Mouse (Mus musculus) cerebellum, postnatal 36 days (tissue): Measurements from ENCODE around the gene Ndufb4.
"Not testable (repeated sequence)": the region's sequence is repeated elsewhere in the genome, so short reads cannot be mapped to it uniquely, and the experiment has no call there.

ENCODE experiments used
- DNase-seq, 2 experiments: peaks; one replicate each; pipeline ENCODE4 v3.0.0; 2021 to 2022; ENCODE audit warnings: mixed read lengths in 2 of 2

Gene Ndufb4

DNA sequence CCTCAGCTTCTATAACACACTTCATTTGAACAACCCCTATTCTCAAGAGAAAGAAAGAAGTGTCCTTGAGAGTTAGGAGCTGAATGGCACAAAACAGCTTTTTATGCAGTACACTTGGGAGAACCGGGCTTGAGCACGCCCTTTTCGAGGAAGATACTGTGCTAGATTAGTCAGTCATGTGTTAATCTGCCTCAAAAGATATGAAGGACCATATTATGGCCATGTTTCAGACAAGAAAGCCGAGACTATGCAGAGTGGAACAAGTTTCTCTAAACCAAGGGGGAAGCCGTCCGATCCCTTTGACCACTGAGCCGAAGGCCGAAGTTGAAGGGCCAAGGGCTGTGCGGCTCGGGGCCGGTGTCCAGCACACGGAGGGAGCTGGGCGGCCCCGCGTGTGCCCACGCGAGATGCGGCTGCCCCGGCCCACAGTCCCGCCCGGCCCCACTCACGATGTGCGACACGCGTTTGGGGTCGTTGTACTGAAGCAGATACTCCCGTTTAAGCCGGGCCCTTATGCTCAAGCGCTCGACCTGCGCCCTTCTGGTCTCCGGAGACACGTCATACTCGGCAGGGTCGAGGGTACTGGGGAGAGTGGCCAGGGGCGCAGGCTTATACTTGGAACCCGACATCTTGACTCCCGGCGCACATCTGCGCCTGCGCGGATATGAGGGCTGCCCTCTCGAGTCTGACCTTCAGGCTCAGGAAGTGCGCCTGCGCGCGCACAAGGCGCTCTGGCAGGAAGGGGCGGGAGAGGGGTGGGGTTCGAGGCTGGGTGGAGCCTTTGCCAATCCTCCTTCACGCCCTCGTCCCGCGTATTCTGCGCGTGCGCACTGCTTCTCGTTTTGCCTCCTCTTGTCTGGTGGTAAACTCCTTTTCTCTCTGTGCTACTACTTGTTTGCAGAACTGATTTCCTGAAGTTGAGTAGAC is at the start of gene Ndufb4:
TSS of gene Ndufb4 (minus strand) at position 723 of the 927 bp plus-strand sequence.
- peak; percentile 92 to 97 for DNase-seq

DNA sequence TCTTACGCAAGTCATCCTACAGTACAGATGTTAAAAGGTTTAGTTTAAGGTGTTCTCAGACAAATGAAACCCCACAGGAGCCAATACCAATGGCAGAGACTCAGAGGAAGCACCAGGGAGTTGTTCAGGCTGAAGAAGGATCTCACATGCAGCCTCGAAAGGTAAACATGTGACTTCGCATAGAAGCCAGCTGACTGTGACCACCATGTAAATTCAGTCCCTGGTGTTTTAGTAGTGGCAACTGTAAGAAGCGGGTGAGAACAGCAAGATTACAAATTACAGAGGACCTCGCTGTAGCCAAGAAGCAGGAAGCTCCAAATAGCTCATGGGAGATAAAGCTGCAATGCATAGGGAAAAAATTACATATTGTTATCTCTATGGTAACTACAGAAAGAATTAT is 49.6 kb upstream of the Ndufb4 start:
- no peak for DNase-seq

DNA sequence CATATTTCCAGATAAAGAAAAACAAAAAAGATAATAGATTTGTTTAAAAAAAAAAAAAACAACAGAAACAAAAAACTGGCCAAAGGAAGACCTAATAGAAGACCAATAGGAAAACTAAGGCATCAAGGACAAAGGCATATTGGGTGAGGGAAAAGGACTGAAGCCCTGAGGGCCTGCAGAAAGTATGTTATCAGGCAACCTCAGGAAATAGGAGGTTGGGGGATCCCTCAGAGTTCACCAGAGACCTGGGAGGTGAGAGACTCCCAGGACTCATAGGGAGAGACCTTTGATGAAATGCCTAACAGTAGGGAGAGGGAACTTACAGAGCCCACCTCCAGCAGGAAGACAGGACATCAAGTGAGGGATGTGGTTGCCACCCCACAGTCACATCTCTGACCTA is 45.8 kb upstream of the Ndufb4 start:
- DNase-seq, result not testable (repeated sequence)

DNA sequence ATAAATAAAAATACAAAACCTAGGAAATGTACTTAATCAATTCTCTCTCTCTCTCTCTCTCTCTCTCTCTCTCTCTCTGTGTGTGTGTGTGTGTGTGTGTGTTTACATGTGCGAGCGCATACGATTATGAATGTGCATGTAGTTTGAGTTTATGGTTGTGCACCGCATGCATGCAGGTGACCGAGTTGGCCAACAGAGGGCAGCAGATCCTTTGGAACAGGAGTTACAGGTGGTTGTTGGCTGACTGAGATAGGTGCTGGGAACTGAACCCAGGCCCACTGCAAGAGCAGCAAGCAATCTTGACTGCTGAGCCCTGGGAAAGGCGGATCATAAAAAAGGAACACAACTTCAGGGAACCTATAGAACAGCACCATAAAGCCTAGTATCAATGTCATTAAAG is 44.5 kb upstream of the Ndufb4 start:
- no peak for DNase-seq

DNA sequence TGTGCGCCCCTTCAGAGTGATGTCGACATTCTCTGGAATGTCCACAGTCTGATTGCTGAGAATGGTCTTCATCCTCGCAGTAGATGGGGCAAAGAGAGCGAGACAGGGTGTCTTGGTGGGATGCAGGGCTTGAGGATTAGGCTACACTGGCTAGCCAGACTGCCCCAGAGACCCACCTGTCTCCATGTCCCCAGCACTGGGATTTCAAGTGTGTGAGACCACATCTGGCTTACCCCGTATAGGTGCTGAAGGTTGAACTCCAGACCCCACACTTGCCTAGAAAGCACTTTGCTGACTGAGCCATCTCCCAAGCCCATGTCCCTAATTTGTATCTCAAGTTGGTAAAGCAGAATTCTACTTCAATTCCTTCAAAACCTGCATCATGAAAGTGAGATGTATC is 43.0 kb upstream of the Ndufb4 start:
- no peak for DNase-seq

DNA sequence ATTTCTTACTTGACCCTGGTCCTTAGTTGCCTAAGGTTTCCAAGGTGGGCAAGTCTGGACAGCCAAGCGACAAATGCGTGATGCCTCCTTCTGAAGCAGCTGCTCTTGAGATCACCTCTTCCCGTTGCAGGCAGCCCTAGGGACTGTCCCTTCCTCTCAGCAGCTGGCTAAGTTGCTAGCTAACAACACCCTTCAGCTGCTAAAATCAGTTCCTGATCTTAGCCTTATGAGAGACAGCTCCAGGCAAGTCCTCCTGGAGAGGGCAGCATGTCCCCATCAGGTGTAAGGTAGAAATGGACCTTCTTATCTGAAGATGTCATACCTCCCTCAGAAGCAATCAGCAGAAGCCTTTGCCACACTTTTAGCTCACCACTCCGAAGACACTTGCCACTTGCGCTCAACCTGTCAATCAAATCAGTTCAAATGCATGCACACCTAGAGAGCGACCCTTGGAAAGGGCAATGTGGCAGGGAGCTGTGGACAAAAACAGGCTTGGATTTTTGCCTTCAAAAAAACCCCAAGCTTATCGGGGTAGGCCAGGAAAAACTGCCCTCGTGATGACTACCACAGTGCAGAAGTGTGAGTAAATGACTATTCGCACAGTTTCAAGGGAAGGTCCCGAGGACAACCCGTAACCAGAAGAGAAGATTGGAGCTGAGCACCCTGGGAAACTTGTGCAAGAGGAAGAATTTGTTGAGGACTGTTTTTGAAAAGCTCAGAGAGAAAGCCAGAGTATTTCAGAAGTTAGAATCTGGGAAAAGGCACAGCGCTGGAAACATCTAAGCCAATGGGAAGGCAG is 36.9 kb upstream of the Ndufb4 start:
- DNase-seq, result no peak

DNA sequence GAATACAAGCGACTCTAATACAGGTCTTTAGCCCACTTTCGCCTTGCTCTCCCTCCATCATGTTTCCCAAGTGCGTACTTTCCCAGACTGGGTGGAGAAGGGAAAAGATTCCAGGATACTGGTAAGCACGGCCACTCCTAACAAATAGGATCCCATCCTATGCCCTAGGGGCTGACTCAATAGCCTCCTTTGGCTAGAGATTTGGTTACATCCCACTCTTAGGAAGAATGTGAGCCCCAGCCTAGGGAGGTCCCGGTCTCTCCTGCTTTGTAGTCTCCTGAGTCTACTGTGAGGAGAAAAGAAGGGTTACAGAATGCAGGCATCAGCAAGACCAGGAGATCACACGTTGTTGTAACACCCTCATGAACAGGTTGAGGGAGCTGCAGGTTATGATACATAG is 36.2 kb upstream of the Ndufb4 start:
- DNase-seq, result no peak

DNA sequence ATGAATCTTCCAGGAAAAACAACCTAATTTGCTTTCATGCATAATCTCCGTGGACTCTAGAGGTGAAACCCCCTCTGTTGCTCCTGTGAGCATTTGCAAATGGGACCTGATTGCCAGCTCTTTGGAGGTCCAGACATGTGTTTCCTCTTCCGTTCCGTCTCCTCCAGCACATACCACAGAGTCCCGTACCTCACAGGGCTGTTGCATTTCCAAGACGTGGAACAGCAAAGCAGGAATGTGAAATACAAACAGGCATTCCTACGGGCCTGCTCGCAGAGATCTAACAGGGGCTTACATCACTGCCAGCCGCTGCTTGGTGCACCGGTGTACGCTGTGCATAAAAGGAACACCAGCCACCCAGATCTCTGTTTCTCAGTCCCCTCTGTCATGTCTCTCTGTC is 35.7 kb upstream of the Ndufb4 start:
- DNase-seq, result no peak

DNA sequence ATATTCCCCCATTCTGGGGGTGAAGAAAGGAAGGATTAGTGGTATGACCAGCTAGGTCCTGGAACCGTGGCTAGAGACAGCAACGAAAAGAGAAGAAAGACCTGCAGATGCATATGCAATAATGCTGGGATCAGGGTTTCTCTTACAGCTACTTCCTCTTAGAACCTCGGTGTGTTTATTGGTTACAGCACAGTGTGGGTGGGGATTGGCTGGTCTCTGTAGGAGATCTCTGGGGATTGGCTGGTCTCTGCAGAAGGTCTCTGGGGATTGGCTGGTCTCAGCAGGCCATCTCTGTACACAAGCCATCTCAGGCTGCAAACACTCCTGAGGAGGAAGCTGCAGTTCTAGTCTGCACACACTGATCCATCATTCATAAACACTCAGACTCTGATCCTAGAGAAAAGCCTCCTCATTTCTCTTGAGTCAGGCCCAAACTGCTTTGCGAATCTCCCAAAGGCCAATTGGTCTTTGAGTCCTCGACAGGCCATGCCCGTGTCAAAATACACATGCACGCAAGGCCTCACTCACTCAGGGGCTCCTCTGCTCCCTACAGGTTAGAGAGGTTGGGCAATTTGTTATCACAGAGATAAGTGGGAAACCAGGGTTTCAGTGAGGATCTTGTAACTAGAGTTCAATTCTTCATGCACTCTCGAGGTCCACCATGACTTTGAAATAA is 35.1 kb upstream of the Ndufb4 start:
- DNase-seq, result no peak

DNA sequence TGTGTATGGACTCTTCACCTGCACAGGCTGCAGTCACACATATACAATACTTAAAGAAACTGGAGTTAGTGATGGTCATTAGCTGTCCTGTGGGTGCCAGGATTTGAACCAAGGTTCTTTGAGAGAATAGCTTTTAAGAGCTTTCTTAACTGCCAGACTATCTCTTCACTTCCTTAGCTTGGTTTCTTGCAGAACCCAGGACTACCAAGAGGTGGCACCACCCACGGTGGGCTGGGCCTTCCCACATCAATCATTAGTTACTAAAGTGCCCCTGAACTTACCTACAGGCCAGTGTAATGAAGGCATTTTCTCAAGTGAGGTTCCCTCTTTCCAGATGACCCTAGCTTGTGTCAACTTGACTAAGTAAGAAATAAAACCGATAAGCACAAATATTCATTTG is 33.9 kb upstream of the Ndufb4 start:
- no peak for DNase-seq

DNA sequence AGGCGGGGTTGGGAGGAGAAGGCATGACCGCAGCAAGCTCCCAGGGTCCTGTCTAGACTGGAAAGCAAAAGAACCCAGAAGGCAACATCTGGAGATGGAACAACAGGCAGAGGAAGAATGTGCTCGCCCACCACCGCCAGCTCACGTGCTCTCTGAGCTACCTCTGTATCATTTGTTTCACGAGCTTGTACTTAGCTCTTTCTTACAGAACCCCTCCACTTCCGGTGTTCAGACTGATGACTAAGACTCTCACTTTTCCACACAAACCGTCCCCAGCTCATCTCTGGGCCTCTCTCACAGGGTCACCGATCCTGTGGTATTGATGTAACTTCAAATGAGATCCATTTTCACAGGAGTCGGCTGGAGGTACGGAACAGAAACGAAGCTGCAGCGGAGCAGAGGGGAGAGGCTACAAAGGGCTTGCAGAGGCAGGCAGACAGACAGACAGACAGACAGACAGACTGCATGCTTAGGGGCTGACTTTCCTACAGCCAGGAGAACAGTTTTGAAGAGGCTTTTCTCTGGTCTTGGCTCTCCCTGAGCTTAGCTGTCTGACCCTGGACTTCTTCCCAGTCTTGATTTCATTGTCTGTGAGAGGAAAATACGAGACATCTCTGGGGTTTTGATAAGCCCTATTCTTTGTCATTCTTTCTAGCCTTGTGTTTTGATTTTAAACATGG is 33.2 kb upstream of the Ndufb4 start:
- DNase-seq, result no peak

DNA sequence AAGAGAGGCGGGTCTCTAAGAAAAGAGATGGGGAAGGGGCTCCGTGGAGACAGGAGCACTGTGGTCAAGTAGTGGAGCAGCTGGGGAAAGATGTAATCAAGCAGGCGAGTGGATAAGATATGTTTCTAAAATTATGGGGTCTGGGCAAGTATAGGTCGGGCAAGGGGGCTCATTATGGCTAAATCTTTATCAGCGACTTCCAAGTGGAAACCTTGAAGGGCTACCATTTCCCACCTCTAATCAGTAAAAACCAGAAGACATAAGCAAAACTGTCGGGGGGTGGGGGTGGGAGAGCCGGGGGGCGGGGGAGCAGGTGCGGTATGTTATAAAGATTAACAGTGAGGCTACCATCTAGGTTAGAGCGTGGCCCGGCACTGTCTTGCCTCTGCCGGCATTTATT is 32.6 kb upstream of the Ndufb4 start:
- no peak for DNase-seq

DNA sequence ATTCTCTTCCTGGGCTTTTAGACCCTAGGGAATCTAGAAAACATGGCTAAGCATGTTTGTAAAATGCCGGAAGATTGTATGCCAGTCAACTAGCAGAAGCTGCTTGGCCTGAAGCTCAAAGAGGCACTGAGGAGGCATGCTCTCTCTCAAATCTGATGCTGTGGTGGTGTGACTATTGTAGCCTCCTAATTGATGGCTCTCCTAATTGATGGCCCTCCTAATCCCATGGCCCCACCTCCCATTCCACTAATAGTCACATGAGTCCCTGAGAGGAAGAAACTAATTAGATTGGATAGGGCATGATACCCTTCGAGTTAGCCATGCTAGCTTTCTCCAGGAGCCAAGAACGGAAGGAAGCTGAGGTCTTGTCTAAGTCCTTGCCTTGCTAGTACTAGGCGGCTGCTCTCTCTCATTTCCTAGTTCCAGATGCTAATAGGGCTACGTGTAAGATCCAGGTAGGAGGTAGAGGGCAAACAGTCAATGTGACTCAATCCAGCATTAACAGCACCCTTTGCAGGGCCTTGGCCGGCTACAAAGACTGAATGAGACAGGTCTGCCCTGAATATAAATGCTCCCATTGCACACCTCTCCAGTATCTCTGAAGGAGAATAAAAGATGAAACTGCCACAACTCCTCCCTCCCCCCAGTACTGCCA is 31.8 kb upstream of the Ndufb4 start:
- DNase-seq, result no peak

DNA sequence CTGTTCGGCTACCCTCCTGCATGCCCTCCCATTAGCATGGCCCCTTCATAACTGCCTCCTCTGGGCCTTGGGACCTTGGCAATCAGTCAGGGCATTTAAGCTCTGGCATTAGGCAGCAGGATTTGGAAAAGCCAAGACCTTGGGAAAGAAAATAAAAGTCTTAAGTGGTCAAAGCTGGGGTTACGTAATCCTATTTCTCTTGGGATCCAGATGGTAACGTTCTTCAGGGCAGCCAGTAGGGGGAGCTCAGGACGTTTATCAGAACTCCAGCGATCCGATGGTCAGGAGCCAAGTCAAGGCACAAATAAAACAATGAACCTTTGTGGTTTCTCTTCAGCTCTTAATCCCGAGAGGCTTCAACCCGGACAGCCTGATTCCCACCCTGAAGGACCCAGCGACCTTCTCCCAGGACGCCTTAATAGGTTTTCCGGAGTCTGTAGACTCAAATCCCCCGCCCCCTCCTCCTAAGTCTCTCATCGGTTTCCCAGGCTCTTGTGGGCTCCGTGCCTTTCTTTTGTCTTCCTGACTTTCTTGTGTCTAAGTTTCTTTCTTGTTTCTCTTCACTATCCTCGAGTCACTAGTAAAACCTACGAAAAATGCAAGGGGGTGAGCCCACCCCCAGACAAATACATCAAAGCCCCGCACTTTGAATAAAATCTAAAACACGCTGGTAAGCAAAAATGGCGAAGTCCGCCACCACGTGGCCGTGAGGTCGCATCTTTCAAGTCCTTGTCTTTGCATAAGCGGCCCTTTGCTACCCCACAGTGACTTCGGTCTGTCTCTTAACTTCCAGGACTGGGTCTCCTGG is 30.6 kb upstream of the Ndufb4 start:
- DNase-seq, result peak; percentile 90 to 91

DNA sequence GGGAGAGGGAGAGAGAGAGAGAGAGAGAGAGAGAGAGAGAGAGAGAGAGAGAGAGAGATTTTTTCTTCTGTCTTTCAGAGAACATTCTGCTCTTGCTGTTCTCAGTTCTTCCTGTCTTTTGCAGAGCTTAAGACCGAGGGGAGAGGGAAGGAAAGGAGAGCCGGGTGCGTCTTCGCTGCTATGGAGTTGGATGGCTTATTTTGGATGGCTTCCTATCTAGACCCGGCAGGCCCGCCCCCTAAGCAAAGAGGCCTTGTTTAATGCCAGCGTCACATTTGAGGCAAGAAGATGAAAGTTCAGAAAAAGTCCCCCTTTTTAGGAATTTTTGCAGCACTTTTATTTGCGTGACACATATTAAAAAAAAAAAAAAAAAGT is 30.0 kb upstream of the Ndufb4 start:
- peak in 1 of 2 experiments; percentile 34 for DNase-seq

DNA sequence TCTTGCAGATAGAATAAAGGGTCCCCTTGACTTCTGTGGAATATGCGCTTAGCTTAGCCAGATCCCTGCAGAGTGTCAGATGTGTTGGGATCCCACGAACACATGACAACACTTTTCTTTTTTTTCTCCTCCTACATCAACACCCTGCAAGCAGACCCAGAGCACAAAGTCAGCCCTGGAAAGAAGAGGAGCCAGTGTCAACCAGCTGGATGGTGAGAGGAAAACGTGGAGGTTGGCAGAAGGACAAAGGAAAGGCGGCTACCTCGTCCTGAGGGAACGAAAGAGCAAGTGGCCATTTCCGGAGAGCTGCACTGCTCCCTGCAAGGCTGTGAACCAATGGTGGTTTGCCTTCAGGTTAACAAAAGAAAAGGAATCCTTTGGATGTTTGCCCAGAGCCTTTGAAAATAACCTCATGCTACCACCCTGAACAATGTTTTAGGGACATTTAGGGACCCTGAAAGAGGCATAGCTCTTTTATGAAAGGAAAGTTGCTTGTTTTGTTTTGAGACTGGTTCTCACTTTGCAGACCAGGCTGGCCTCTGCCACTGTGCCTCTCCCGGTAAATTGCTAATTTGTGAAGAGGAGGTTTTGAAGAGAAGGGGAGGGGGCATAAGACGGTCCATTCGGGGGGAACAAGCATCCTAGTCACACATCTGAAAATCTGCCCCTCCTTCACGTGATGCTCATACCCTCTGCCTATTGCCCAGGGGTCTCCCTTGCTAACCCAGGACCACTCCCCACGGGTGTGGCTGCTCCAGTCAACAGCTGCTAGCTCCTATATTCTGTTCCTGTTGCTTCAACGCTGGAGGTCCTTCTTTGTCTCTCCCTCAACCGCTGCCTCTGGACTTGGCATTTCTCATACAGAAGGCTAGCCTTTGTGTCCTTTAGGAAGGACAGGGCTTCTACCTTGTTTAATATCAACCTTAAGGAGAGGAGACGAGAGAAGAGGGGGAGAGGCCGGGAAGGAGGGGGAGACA is 29.2 kb upstream of the Ndufb4 start:
- DNase-seq, result peak; percentile 30 to 54

DNA sequence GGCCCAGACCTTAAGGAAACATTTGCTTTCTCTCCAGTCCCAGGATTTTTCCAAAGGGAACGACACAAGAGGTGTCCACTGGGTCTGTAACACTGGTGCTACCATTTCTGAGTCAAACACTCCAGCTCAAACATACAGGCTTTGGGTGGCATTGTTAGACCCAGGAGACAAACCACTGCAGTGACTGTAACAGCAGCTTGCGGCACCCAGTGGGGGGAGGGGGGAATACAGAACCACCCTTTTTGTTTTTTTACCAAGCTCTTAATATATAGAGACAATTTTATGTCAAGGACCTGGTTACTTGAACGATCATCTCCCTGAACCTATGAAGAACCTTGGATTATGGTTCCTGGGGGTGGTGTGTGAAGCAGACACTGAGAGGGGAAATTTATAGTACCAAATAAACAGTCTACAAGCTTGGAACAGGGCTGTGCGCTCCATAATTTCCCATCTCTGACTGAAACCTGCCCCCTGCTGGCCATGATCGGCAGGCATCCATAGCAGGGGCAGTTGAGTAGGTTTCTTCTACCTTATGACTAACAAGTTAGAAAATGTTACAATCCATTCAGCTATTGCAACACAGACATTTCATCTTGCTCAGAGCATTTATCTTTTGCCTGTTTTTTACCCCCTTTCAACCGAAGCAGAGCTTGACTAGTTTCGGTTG is 28.2 kb upstream of the Ndufb4 start:
- peak; percentile 92 to 94 for DNase-seq

DNA sequence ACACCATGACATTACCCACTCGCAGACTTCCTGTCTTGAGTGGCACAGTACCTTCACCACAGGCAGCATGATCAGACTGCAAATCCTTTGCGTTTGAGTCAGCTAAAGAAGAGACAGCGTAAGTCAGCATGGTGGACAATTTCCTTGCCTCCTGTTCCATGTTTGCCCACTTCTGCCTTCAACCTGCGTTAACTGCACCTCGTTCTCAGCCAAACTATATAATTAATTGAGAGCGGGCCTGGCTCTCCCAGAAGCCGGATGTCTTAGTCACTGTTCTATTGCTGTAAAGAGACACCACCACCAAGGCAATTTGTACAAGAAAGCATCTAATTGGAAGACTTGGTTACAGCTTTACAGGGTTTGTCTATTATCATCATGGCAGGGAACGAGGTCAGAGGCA is 26.6 kb upstream of the Ndufb4 start:
- DNase-seq, result no peak

DNA sequence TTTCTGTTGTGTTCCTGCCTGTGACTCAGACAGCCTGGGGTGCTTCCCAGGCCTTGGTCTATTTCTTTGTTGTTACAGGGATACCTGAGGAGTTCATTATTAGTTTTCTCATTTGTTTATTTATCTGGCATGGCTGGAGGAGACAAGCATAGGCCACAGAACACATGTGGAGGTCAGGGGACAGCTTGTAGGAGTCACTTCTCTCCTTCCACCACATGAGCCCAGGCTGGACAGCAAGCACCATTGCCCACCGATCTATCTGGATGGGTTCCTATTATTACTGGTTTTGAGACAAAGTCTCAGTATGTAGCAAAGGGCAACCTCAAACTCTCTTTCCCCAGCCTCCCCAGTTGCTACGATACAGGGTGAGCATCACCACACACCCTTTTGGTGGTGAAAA is 26.0 kb upstream of the Ndufb4 start:
- no peak for DNase-seq

DNA sequence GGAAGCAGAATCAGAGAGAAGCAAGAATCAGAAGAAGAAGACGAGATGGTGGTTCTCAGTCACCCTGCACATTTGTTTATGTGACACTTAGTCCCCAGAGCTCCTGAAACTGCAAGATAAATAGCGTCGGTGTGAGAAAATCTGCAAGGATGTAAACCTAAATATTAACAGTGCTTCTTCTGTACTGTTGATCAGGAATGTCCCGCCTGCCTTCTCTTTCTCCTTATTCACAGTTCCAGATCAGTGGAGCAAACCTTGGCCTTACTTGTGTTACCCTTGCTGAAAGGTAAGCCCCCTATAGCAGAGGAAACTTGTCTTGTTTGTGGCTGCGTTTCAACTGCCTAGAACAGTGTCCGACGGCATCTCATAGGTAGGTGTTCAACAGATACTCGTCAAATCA is 23.3 kb upstream of the Ndufb4 start:
- no peak for DNase-seq
